ENCODE assay signal across 16 mouse cellular contexts in the genomic region with DNA sequence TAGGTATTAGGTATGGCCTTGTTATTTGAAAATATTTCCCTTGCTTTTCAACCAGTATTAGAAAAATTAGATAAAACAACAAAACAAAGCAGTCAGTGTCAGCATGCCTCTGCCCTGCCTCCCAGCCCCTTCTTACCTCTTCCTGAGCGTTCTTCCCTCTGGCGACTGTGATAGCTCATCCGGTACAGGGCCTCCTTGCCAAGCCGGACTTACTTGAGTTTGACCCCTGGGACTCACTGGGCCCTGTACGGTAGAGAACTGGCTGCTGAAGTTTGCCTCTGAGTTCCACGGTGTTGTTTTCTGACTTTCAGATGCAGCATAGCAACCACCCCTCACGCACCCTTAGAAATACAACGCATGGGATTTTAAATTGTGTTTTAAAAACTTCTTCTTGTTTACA.
"Had no signal": no experiment of that assay in that cellular context is flagged by ENCODE, and none has a peak within 500 bp of the region (broad histone marks: within the 10 kb centered on the region; RNA-seq: fewer than 3 reads in every experiment).

No protein-coding gene starts in this region.

- H3K4me1 ChIP-seq: limb, embryonic 15.5 days; midbrain, embryonic 12.5 days; midbrain, embryonic 15.5 days; neural tube, embryonic 12.5 days had no signal

- DNase-seq: left cerebral cortex, postnatal 4 days; liver, postnatal 0 days; thymus, postnatal 25 days had no signal

- H3K9ac ChIP-seq: limb, embryonic 12.5 days; limb, embryonic 15.5 days; liver, embryonic 14.5 days; liver, postnatal 0 days; lung, embryonic 14.5 days; midbrain, embryonic 12.5 days; midbrain, embryonic 15.5 days; neural tube, embryonic 12.5 days had no signal

- H3K4me3 ChIP-seq: limb, embryonic 12.5 days; limb, embryonic 15.5 days; midbrain, embryonic 12.5 days; midbrain, embryonic 15.5 days; neural tube, embryonic 12.5 days had no signal

- H3K36me3 ChIP-seq: limb, embryonic 12.5 days; limb, embryonic 15.5 days; midbrain, embryonic 12.5 days; midbrain, embryonic 15.5 days; neural tube, embryonic 12.5 days had no signal

- H3K27ac ChIP-seq: hindbrain, postnatal 0 days; limb, embryonic 12.5 days; limb, embryonic 15.5 days; liver, embryonic 14.5 days; macrophage; midbrain, embryonic 12.5 days; midbrain, embryonic 15.5 days; neural tube, embryonic 12.5 days had no signal

- H3K4me2 ChIP-seq: limb, embryonic 12.5 days; limb, embryonic 15.5 days; liver, embryonic 11.5 days; lung, embryonic 14.5 days; midbrain, embryonic 12.5 days; midbrain, embryonic 15.5 days; neural tube, embryonic 12.5 days had no signal

- H3K27me3 ChIP-seq: limb, embryonic 12.5 days; limb, embryonic 15.5 days; midbrain, embryonic 12.5 days; midbrain, embryonic 15.5 days; neural tube, embryonic 12.5 days had no signal

- H3K9me3 ChIP-seq: limb, embryonic 12.5 days; limb, embryonic 15.5 days; midbrain, embryonic 12.5 days; midbrain, embryonic 15.5 days; neural tube, embryonic 12.5 days had no signal

- ATAC-seq: hindbrain, postnatal 0 days; inflammation-experienced regulatory T-cells, adult 6 months; intestine, embryonic 16.5 days; liver, postnatal 0 days; lung, postnatal 0 days; midbrain, embryonic 15.5 days had no signal
